Mouse (Mus musculus): ENCODE results near the gene Herc1. TPM values are rescaled to one million over a fixed set of nuclear protein-coding genes. Genes with fewer than 3 reads are reported as not detected.
"Not testable (repeated sequence)": the region's sequence is repeated elsewhere in the genome, so short reads cannot be mapped to it uniquely, and the experiment has no call there.

The Herc1 gene
- polyA plus RNA-seq, 1 experiment from 2014 or later: 24.9 TPM

- ATAC-seq (ENCODE audit: insufficient number of reproducible peaks, low FRiP score, low TSS enrichment, low read depth): no peak
- H3K9ac ChIP-seq (ENCODE audit: low read length): no peak overlapping the region
- WGBS: 90% methylated on average over 14 of the region's 14 CpGs
Measured at GRCm38 (mm10) chr9:66360143-66360690, 10.0 kb downstream of the Herc1 start.

DNA sequence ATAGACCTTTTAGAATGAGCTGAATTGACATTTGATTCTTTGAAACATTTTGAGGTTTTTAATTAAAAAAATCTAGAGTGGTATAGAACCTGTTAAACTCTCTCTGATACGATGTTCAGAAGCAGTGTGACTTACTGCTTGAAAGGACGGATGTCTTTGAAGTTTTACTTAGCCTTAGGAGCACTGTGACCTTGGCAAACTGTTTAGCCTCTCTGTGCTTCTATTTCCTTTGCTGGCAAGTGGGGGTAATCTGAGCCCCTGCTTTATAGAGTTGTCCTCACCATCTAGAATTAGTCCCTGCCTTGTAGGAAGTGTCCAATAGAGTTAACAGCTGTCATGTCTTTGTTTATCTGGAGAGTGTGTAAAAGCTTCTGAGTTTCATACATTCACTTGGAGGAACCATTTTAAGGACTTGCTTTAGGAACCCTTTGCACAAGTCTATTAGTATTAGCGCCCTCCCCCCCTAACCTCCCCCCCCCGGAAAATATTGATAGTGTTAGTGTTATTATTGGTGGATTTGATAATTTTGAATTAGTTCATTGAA is 18.7 kb downstream of the Herc1 start:
- ATAC-seq (ENCODE audit: insufficient number of reproducible peaks, low FRiP score, low TSS enrichment, low read depth): no peak
- peaks cover 13% of the 10 kb centered on the region for H3K36me3 ChIP-seq (ENCODE audit: control insufficient read depth, insufficient read depth, low read length)
- no peak overlapping the region for H3K4me3 ChIP-seq (ENCODE audit: low read depth, low read length)
- no peaks in the 10 kb centered on the region for H3K9me3 ChIP-seq (ENCODE audit: control insufficient read depth, low read length)
- WGBS: 65% methylated on average over 4 of the region's 4 CpGs
- no peak for DNase-seq (ENCODE audit: low spot score)
- H3K9ac ChIP-seq (ENCODE audit: low read length): no peak overlapping the region
- H3K27ac ChIP-seq (replicated peaks; ENCODE audit: low read depth, low read length): no peak overlapping the region
- no peaks in the 10 kb centered on the region for H3K4me1 ChIP-seq (ENCODE audit: control insufficient read depth, insufficient read depth, low read length)
- no peak overlapping the region for H3K4me2 ChIP-seq (ENCODE audit: low read depth, severe bottlenecking)
- H3K27me3 ChIP-seq (ENCODE audit: control insufficient read depth, insufficient read depth, low read length): no peaks in the 10 kb centered on the region

More at GRCm38 (mm10) chr9:66360143-66360690, 10.0 kb downstream of the Herc1 start:
- H3K4me2 ChIP-seq (ENCODE audit: low read depth, severe bottlenecking): no peak overlapping the region
- H3K4me3 ChIP-seq (ENCODE audit: low read depth, low read length): no peak overlapping the region
- H3K9me3 ChIP-seq (ENCODE audit: control insufficient read depth, low read length): no peaks in the 10 kb centered on the region
- H3K36me3 ChIP-seq (ENCODE audit: control insufficient read depth, insufficient read depth, low read length): no peaks in the 10 kb centered on the region
- no peaks in the 10 kb centered on the region for H3K27me3 ChIP-seq (ENCODE audit: control insufficient read depth, insufficient read depth, low read length)
- H3K27ac ChIP-seq (replicated peaks; ENCODE audit: low read depth, low read length): no peak overlapping the region
- H3K4me1 ChIP-seq (ENCODE audit: control insufficient read depth, insufficient read depth, low read length): no peaks in the 10 kb centered on the region
- no peak for DNase-seq (ENCODE audit: low spot score)

DNA sequence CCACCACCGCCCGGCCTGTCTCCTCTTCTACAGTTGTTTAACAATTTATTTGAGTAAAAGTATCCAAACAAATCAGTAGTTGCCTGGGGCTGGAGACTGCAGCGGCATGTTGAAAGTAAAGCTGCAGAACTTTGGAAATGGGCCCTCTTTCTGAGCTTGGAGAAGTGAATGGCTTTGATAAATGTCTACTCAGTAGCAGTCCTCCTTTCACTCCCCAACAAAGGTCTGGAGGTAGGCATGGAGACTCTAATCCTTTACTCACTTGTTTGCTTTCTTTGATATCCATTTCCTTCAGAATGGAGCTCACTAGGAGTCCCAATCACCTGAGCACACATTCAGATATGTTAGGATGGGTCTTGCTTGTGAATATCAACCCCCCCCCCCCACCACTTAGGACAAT is 20.1 kb downstream of the Herc1 start:
- 88% methylated on average over 3 of the region's 3 CpGs for WGBS
- H3K4me3 ChIP-seq (ENCODE audit: low read depth, low read length): no peak overlapping the region
- ATAC-seq (ENCODE audit: insufficient number of reproducible peaks, low FRiP score, low TSS enrichment, low read depth): no peak

DNA sequence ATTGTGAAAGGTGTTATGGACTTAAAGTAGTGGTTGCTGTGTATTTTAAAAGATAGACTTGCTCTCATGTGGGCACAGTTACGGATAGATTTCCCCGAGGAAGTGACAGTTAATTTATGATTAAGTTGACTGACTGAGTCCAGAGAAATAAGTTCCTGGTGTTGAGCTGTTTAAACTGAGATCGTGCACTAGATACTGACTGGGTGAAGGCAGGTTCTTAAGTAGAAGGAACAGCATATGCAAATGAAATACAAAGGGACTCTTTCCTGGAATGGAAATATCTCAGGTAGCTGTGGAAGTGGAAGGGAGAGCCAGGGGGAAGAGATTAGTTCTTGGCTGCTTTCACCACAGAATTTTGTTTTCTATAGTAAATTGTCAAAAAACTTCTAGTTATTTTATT is 20.6 kb downstream of the Herc1 start:
- no peaks in the 10 kb centered on the region for H3K27me3 ChIP-seq (ENCODE audit: control insufficient read depth, insufficient read depth, low read length)
- H3K27ac ChIP-seq (replicated peaks; ENCODE audit: low read depth, low read length): no peak overlapping the region
- no peaks in the 10 kb centered on the region for H3K4me1 ChIP-seq (ENCODE audit: control insufficient read depth, insufficient read depth, low read length)
- ATAC-seq (ENCODE audit: insufficient number of reproducible peaks, low FRiP score, low TSS enrichment, low read depth) (no peak), DNase-seq (ENCODE audit: low spot score) (no peak)
- no peaks in the 10 kb centered on the region for H3K9me3 ChIP-seq (ENCODE audit: control insufficient read depth, low read length)
- WGBS: 68% methylated on average over 3 of the region's 3 CpGs
- no peak overlapping the region for H3K4me2 ChIP-seq (ENCODE audit: low read depth, severe bottlenecking)
- H3K36me3 ChIP-seq (ENCODE audit: control insufficient read depth, insufficient read depth, low read length): peaks cover 13% of the 10 kb centered on the region
- H3K9ac ChIP-seq (ENCODE audit: low read length): no peak overlapping the region
- H3K4me3 ChIP-seq (ENCODE audit: low read depth, low read length): no peak overlapping the region

More for the DNA sequence above, 20.1 kb downstream of the Herc1 start:
- Histone ChIP-seq H3K36me3 (ENCODE audit: control insufficient read depth, insufficient read depth, low read length) (peaks cover 13% of the 10 kb centered on the region), H3K27ac (replicated peaks; ENCODE audit: low read depth, low read length) (no peak overlapping the region), H3K9ac (ENCODE audit: low read length) (no peak overlapping the region), H3K4me1 (ENCODE audit: control insufficient read depth, insufficient read depth, low read length) (no peaks in the 10 kb centered on the region), H3K27me3 (ENCODE audit: control insufficient read depth, insufficient read depth, low read length) (no peaks in the 10 kb centered on the region), H3K4me2 (ENCODE audit: low read depth, severe bottlenecking) (no peak overlapping the region), H3K9me3 (ENCODE audit: control insufficient read depth, low read length) (no peaks in the 10 kb centered on the region)
- DNase-seq (ENCODE audit: low spot score): no peak

GRCm38 (mm10) chr9:66373432-66373831 is 23.2 kb downstream of the Herc1 start:
- H3K4me2 ChIP-seq (ENCODE audit: low read depth, severe bottlenecking): no peak overlapping the region
- WGBS: 93% methylated on average over 3 of the region's 3 CpGs
- peaks cover 13% of the 10 kb centered on the region for H3K36me3 ChIP-seq (ENCODE audit: control insufficient read depth, insufficient read depth, low read length)
- H3K9ac ChIP-seq (ENCODE audit: low read length): no peak overlapping the region
- H3K4me3 ChIP-seq (ENCODE audit: low read depth, low read length): no peak overlapping the region
- no peak for DNase-seq (ENCODE audit: low spot score)
- H3K27me3 ChIP-seq (ENCODE audit: control insufficient read depth, insufficient read depth, low read length): no peaks in the 10 kb centered on the region
- ATAC-seq (ENCODE audit: insufficient number of reproducible peaks, low FRiP score, low TSS enrichment, low read depth): no peak
- no peaks in the 10 kb centered on the region for H3K4me1 ChIP-seq (ENCODE audit: control insufficient read depth, insufficient read depth, low read length)
- no peak overlapping the region for H3K27ac ChIP-seq (replicated peaks; ENCODE audit: low read depth, low read length)
- H3K9me3 ChIP-seq (ENCODE audit: control insufficient read depth, low read length): no peaks in the 10 kb centered on the region

GRCm38 (mm10) chr9:66374495-66375478 is 24.5 kb downstream of the Herc1 start:
- H3K27ac ChIP-seq (replicated peaks; ENCODE audit: low read depth, low read length): no peak overlapping the region
- no peak for ATAC-seq (ENCODE audit: insufficient number of reproducible peaks, low FRiP score, low TSS enrichment, low read depth)
- peaks cover 13% of the 10 kb centered on the region for H3K36me3 ChIP-seq (ENCODE audit: control insufficient read depth, insufficient read depth, low read length)
- H3K9me3 ChIP-seq (ENCODE audit: control insufficient read depth, low read length): no peaks in the 10 kb centered on the region
- H3K27me3 ChIP-seq (ENCODE audit: control insufficient read depth, insufficient read depth, low read length): no peaks in the 10 kb centered on the region
- H3K4me3 ChIP-seq (ENCODE audit: low read depth, low read length): no peak overlapping the region
- DNase-seq (ENCODE audit: low spot score): no peak
- no peaks in the 10 kb centered on the region for H3K4me1 ChIP-seq (ENCODE audit: control insufficient read depth, insufficient read depth, low read length)
- no peak overlapping the region for H3K9ac ChIP-seq (ENCODE audit: low read length)
- no peak overlapping the region for H3K4me2 ChIP-seq (ENCODE audit: low read depth, severe bottlenecking)

DNA sequence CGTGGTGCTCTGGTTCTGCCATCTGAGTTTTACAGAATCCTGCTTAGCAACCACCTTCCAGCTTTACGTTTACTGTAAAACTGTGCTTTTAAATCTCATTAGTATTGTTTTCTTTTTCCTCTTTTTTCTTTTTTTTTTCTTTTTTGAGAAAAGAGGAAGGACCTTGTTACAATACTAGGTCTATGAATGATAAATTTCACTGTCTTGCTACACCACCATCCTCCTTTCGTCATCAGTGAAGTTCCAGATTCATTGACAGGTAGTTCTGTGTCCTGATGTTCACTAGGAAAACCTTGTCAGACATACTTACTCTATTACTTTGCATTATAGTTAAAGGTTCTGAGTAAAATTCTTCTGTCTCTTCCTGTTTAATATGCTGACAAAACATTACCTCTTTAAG is 33.2 kb downstream of the Herc1 start:
- Histone ChIP-seq H3K4me1 (ENCODE audit: control insufficient read depth, insufficient read depth, low read length) (no peaks in the 10 kb centered on the region), H3K27me3 (ENCODE audit: control insufficient read depth, insufficient read depth, low read length) (no peaks in the 10 kb centered on the region), H3K4me2 (ENCODE audit: low read depth, severe bottlenecking) (no peak overlapping the region), H3K36me3 (ENCODE audit: control insufficient read depth, insufficient read depth, low read length) (no peaks in the 10 kb centered on the region), H3K27ac (replicated peaks; ENCODE audit: low read depth, low read length) (no peak overlapping the region), H3K4me3 (ENCODE audit: low read depth, low read length) (no peak overlapping the region), H3K9me3 (ENCODE audit: control insufficient read depth, low read length) (no peaks in the 10 kb centered on the region), H3K9ac (ENCODE audit: low read length) (no peak overlapping the region)
- no peak for DNase-seq (ENCODE audit: low spot score)
- ATAC-seq (ENCODE audit: insufficient number of reproducible peaks, low FRiP score, low TSS enrichment, low read depth): no peak
- 88% methylated on average over 3 of the region's 3 CpGs for WGBS

DNA sequence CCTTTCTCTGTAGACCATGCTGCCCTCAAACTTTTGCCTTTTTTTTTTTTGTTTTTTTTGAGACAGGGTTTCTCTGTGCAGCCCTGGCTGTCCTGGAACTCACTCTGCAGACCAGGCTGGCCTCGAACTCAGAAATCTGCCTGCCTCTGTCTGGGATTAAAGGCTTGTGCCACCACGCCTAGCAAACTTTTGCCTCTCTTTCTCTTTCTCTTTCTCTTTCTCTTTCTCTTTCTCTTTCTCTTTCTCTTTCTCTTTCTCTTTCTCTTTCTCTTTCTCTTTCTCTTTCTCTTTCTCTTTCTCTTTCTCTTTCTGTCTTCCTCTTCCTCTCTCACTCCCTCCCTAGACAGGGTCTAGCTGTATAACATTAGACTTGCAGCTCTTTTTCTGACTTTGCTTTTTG is 40.1 kb downstream of the Herc1 start:
- not testable (repeated sequence) for H3K36me3 ChIP-seq (ENCODE audit: control insufficient read depth, insufficient read depth, low read length); H3K9me3 ChIP-seq (ENCODE audit: control insufficient read depth, low read length); ATAC-seq (ENCODE audit: insufficient number of reproducible peaks, low FRiP score, low TSS enrichment, low read depth); DNase-seq (ENCODE audit: low spot score); H3K27ac ChIP-seq (replicated peaks; ENCODE audit: low read depth, low read length); H3K9ac ChIP-seq (ENCODE audit: low read length); H3K4me3 ChIP-seq (ENCODE audit: low read depth, low read length); H3K4me2 ChIP-seq (ENCODE audit: low read depth, severe bottlenecking); H3K4me1 ChIP-seq (ENCODE audit: control insufficient read depth, insufficient read depth, low read length); H3K27me3 ChIP-seq (ENCODE audit: control insufficient read depth, insufficient read depth, low read length)
- 94% methylated on average over 2 of the region's 2 CpGs for WGBS
